Mouse (Mus musculus) c-Kit-positive CD71-negative TER-119-negative erythroid progenitor cells, embryonic 14.5 days (primary cell): ENCODE data around the gene Shq1.

ENCODE experiments used
- DNase-seq: peaks from one replicate; pipeline ENCODE4 v3.0.0-alpha.2; 2013; ENCODE audit warnings: low read depth

The Shq1 gene

DNA sequence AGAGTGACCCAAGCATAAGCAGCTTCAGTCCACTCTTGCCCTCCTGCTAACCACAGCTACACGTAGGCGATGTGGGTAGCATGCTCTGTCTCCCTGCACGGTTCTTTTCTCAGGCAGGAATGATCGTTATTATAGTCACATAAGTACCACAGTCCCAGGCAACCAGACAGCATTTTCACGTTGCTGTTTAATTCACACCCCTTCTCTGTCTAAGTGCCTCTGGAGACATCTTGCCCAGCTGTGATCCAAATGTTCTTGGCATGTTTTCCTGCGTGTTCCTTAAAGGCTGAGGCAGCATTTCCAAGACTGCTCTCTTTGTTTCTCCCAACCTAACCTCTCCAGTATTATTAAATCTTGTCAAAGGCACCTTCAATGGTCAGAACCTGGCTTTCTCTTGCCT is 67.3 kb downstream of the Shq1 start:
- no peak for DNase-seq

DNA sequence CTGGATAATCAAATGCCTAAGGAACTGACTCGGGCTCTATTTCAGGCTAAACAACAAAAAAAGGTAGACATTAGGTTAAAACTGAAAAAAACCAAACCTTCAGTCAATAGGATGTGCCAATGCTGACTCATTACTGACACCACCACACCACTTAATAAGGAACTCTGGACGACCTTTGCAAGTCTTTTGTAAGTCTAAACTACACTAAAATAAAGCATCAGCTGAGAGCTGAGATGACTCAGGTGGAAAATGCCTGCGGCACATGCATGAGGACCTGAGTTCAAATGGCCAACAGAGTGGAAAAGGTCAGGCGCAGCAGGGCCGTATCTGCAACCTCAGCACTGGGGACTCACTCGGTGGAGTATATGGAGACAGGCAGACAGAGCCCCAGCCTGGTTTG is 69.3 kb downstream of the Shq1 start:
- no peak for DNase-seq

DNA sequence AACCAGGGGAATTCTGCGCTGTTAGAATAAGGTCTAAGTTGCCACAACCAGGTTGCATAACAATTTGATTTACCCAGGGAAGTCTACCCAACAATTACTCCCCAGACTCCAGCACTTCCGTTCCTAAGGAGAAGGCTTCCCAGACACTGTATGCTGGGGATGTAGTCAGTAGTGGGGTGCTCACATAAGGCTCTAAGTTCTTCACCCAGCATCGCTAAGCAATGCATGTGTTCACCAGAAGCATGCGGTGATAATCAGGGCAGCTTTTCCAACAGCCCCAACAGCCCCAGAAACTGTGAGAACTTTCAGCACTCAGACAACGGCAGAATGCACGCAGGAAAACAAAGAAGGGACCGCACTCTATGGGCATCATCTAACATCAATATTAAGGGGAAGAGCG is 77.1 kb downstream of the Shq1 start:
- no peak for DNase-seq

DNA sequence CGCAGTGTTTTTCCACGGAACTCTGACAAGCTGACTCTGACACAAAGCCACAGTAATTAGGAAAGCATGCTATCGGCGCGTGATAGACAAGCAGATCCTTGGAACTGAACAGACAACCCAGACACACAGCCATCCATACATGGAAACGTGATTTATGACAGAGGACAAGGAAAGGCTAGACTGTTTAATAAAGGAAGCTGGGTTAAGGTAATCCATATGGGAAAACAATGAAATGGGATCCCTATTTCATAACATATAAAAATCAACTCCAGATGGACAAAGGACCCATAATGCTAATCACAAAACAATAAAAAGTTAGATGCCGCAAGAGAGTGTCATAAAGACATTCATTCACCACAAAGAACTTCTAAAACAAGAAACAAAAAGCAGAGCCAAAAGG is 78.0 kb downstream of the Shq1 start:
- DNase-seq, result no peak

DNA sequence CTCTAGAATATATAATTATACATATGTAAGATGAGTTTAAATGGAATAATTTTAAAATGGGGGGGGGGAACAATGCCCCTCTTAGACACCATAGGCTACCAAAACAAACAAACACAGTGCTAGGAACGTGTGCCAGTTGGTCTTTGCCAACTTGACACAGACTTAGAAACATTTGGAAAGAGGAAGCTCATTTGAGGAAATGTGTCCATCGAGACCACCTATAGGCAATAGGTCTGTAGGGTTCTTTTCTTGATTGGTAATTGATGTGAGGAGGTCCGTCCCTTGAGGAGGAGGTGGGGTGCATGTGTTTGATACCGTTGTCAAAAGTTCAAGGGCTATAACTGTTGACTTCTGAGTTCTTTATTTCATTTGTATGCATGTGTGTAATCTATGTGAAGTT is 80.4 kb downstream of the Shq1 start:
- DNase-seq, result no peak

DNA sequence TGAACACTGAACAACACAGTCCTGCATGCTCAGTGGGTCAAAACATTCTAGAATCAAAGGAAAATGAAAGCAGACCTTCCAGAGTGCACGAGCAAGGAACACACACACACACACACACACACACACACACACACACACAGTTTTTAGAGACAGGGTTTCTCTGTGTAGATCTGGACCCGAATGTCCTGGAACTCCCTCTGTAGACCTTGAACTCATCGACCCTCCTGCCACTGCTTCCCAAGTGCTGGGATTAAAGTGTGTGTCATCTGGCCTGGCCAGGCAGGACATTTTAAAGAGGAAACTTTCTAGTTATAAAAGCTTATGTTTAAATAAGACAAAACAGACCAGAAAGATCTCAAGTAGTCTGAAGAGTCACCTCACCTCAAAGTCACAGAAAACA is 82.1 kb downstream of the Shq1 start:
- DNase-seq, result no peak

DNA sequence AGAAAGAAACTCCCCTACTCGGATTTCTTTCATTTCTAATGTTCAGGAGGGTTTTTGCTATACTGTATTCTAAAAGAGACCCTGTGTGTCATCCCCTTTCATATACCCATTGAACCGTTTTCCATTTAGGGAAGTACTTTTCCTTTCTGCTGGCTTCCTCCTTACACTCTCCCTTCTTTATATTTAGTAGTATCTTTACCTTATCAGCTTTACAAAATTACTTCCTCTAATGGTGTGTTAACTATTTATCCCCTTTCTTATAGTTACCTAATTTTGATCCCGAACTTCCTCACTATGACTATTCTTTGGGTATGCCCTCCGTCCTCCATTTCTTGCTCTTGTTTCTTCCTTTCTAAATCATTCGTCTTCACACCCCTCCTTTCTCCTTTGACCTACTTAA is 84.2 kb downstream of the Shq1 start:
- no peak for DNase-seq

DNA sequence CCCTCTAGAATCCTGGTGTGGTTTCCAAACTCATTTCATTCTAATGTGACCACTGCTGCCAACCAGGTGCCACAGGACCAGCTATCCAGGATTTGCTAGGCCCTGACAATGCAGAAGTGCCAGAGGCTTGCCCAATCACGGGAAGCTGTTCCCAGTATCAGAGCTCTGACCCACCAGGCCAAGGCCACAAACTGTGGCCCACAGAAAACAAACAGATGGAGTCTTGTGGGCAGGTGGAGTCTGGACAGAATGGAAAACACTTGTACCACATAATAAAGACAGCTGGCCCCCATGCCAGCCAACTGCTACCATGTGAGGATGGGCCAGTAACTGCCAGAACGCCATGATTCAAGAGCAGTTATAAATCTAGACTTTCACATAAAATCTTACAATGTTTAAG is 89.0 kb downstream of the Shq1 start:
- DNase-seq, result no peak

DNA sequence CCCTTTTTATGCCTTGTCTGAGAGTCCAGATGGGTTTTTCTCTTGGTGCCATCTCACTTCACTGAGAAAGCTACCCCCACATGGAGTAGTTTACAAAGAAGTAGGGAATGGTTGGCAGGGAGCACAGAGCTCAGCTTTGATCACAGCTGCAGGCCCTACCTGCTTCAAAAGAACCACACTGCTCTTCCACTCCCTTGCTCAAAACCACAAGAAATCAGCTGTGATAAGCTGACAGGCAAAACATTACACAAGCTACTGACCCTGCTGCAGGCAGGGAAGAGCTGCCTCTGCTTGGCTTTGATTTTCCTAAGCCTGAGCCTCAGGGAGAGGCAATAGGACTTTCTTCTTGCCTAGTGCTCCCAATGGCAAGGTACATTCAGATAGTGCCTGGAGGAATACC is 89.9 kb downstream of the Shq1 start:
- DNase-seq, result no peak

DNA sequence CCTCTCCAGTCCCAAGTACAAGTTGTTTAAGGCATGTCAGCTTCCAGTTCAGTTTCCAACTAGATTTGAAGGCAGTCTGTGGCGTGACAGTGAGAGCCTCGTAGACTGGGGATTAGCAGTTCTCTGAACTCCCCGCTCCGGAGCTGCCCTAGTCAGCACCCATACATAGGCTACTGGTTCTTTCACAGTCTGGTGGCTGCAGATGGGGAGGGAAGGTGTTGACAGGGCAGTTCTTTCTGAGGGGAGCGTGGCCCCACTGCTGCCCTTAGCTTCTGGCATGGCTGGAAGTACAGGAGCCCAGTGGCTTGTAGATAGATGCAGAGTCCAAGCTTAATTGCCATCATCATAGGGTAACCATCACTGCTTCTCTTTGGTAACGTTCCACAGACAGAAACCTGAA is 93.4 kb downstream of the Shq1 start:
- no peak for DNase-seq

DNA sequence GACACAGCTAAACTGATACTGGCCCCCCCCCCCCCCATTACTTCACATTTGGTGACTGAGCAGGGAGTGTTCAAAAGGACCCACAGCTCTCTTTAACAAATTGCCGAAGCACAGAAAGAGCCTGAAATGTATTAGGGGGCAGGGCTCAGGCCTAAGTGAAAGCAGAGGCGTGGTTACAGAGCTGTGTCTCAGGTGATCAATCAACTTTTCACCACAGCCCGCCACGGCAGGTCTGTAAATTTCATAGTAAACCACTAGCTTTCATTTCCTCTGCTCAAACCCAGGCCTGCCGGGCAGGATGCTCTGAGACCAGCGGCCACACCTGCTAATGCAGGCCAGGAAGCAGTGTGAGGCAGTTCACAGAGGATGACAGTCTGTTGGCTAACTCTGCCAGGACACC is 94.8 kb downstream of the Shq1 start:
- DNase-seq, result no peak

DNA sequence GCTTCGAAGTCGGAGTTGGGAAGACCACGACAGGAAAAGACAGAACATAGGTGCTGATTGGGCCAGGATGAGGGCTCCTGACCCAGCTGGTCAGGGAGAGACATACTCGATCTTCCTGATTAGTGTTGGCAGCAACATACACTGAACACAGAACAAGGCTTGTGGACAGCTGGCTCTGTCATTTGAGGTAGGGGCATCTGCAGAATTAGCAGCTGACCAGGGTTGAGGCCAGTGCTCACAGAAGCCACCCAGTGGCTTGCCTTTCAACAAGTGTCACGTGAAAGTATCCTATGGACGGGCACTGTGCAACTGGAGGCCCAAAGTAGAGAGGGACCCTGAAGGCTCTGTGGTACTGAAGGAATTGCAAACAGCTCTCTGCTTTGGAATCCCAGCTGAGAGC is 104.2 kb downstream of the Shq1 start:
- no peak for DNase-seq

DNA sequence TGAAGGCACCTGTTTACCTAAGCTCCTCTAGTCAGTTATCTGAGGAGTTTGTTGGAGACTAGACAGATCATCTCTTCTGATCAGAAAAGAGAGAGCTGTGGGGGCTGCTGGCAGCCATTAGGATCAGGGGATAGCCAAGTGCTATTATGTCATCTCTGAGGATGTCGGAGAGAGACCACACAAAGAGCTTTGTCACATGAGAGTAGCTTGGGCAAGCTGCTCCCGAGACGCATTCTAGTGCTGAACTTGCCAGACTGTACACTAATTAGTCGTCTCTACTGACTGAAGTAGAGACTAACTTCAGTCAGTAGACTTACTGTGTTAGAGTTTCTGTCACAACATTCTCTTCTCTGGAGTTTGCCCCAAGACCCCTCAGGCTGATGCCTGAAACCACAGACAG is 106.4 kb downstream of the Shq1 start:
- DNase-seq, result no peak

DNA sequence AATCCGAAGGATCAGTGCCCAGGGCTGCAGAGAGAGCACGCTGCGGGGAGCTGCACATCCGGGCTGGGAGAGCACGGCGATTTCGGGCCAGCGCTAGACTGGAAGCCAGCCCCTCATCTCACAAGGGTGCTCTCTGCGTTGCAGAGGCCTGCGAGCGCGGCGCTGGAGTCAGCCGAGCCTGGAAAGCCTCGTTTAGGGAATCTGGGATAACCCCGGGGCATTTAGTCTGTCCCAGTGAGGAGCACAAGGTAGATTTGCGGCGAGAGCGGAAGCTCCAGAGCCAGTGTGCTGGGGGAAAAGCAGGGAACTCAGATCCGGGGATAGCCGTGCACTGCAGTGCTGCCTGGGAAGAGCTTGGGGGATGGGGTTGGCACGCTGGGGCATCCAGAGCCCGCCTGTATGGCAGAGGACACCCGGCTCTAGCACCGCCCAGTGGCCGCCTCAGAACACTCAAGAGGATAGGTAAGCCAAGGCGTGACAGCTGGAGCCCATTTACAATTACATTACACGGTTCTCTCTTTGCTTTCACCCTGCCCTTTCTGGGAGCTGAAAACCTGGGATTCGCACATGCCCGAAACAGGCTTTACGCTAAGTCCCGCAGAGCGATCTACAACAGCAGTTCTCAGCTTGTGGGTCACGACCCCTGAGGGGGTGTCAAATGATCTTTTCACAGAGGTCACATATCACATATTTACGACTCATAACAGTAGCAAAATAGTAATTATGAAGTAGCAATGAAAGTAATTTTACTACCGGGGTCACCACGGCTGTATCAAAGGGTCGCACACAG is 107.2 kb downstream of the Shq1 start:
- peak; percentile 29 for DNase-seq

DNA sequence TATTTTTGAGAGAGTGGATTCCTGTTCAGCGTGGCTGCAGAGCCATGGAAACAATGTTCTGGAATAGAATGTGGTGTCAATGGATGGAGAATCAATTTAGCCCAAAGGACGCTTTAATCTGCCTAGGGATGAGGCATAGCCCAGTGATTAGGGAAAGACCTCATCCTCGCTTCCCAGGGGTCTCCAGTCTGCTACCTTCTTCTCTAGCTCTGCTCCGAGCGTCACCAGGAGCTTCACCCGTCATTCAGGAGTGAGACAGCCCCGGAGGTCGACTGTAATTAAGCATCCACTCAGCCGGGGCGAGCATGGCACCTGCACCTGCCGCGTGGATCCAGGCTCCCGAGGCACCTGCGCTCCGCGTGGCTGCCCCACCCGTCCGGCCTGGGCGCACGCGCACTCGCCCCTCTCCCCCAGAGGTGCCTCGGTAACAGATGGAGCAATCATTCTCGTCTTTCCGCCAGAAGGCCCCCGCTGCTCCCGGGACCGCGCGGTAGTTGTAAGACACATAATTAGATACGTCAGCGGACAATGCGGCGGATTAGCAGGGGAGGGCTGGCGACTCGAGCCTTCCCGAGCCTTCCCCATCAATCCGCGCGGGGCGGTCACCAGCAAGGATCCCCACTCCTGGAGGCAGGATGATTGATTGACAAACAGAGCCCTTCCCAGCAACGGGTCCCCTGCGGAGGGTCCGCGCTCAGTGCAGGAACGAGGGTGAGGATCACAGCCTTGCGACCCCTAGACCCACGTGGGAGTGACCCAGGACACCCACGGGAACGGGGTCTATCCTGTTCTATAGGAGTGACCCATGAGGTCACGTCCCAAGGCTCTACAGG is 108.0 kb downstream of the Shq1 start:
- no peak for DNase-seq

DNA sequence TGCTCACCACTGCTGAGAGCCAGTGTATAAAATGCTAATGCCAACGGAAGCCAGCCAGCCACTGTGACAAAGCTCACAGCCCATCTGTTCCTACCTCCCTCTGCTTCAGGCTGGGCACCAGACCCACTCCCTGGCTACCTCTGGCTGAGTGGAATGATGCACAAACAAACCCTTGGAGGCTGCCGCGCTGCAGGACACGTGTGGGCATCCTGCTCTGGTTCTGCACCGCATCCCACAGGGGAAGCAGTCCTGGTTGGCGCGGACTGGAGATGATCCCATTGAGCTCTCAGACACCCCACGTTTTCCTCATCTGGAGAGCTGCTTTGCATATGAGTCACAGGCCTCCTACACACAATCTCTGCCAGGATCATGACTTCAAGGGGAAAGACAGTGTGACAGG is 112.9 kb downstream of the Shq1 start:
- DNase-seq, result no peak

DNA sequence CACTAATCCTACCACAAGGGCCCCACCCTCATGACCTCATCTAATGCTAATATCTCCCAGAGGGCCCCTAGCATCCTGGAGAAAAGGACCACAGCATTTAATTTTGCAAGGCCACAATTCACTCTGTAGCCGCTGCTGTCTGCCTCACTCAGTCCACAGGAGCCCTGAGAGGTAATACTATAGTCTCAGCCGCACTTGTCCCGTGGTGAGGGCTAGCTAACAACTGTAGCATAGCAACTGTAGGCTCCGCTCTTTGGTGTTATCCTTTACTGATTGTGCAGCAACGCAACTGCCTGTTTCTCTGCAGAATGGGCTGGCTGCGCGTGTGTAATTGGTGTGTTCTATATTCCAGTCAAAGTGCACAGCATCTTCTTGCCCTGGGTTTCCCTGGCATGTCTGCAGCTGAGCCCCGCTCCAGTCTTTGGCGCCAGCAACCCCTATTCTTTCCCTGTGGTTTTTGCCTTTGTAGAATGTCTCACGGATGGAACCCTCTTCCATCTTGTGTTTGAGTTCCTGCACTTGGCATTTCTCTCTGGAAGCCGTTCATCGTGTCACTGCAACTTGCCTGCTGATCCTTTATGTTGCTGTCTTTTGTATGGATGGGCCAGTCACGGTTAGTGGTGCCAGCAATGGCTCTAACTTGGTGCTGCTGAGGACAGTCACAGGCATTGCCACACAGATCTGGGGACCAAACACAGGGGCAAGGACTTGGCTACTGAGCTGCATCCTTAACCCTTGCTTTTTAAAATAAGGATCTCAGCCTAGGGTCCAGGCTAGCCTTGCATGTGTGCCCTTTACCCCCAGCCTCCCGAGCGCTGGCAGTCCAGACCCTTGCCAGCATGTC is 128.6 kb downstream of the Shq1 start:
- DNase-seq, result no peak

DNA sequence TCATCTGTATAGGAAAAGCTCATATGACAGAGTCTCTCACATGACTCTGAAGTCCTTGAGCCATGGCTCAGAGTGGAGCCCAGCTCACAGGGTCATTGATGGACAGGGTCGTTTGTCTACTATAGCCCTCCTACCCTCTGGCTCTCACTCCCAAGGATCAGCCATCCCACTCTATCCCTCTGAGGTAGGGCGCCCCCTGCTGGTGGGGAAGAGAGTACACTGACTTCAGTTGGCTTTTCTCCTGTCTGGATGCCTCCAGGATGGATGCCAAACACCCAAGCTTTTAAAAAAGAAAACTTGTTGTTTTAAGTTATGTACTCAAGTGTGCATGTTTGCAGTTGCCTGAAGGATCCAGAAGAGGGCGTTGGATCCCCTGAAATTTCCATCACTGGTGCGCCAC is 131.3 kb downstream of the Shq1 start:
- no peak for DNase-seq

DNA sequence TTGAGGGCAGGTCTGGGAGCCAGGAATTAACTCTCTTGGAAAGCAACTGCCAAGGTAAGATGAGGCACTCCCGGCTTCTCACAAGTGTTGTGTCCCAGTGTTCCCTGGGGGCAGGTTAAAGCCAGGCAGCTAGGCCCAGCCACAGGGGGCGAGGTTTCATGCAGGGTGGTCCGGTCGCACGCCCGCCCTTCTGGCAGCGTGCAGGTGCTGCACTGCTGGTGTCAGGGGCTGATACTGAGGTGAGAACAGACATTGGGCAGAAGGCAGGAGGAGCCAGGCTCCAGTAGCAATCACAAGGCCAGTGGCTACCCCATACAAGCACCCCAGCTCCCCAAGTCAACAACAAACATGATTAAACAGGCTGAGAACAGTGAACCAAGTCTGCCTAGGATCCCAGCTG is 132.4 kb downstream of the Shq1 start:
- no peak for DNase-seq

DNA sequence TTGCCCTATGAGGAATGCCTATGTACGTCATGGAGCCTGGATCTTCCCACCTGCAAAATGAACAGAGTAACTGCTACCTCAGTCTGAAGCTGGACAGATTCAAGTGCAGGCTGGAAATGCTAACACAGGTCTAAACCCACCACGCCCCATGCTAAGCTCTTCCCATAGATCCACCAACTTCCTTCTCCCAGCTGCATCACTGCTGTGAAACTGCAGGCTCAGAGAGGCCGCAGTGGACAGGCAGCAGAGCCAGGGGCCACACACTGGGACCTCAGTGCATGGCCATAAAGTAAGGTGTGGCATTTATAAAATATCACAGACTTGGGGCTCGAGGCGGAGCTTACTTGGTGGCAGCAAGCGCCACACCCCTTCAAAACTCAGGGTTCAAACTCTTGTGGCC is 133.0 kb downstream of the Shq1 start:
- DNase-seq, result no peak

DNA sequence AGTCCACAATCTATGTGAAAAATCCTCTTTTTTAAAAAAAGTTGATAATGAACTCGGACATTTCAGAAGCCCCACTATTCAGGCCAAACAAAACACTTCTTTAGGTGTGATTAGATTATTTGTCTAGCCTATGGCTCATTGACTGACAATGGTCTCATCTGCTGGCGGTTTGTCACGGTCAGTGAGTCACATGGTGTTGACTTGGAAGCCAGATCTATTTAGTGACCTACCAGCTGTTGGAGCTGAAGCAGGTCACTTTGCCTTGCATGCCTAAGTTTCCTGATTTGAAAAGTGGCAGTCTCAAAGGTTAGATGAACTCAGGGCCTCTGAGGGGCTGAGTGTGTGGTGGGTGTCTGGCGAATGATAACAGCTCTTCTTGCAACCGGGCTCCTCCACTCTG is 133.9 kb downstream of the Shq1 start:
- DNase-seq, result no peak

DNA sequence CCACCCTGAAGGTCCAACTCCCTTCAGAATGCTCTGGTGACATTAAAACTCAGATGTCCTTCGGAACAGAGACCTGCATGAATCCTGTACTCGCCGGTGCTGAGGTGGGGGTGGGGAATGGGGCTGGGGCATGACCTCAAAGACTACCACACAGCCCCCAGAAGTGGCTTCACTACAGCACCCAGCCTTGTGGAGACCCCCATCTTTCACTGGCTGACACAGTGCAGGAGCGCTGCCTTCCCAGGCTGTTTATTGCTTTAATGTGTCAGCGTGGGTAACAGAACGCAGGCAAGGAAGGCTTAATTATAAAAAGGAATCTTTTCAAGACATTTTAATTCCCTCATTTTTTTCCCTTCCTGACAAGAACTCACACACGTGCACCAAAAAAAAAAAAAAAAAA is 137.6 kb downstream of the Shq1 start:
- no peak for DNase-seq

DNA sequence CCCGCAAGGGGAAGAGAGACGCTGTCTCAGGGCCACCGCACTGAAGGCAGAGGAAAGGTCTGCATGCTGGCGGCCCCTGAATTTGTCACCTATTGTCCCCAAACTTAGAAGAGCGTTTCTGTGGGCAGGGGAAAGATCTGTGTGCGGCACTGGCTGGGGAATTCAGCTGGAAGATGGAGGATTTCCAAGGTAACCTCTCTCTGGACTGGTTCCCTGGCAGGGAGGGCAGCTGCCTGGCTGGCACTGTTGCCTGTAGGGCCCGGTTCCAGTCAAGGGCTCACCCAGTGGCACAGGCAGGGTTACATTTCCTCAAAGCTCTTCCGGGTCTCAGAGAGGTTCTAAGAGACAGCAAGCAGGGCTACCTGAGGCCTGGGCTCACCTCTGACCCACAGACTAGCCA is 138.6 kb downstream of the Shq1 start:
- DNase-seq, result no peak
